Mouse (Mus musculus) skeletal muscle tissue, adult 2 months (tissue): ENCODE measurements at regions not wholly inside any gene's neighbourhood (a gene's known extent, or its start where the extent isn't known, plus 50 kb on each side); places are given as distances from the start of the nearest gene placed in this dataset.

Experiments used
- DNase-seq: peaks from one replicate; pipeline ENCODE4 v3.0.0-alpha.2; 2012; ENCODE audit warnings: low read depth, low spot score

GRCm38 (mm10) chr1:144452141-144452540 is 115.3 kb downstream of the Rgs21 start:
- DNase-seq: no peak

- DNase-seq: no peak
Observed at GRCm38 (mm10) chr1:144451731-144452130, 115.7 kb downstream of the Rgs21 start.

GRCm38 (mm10) chr1:144436617-144437016 is 130.8 kb downstream of the Rgs21 start:
- no peak for DNase-seq

GRCm38 (mm10) chr1:144432816-144433215 is 134.7 kb downstream of the Rgs21 start:
- no peak for DNase-seq

GRCm38 (mm10) chr1:144431535-144432276 is 135.8 kb downstream of the Rgs21 start:
- DNase-seq: no peak

GRCm38 (mm10) chr1:144421374-144421773 is 146.1 kb downstream of the Rgs21 start:
- DNase-seq: no peak

- peak; percentile 38 for DNase-seq
Observed at GRCm38 (mm10) chr1:144406387-144407383, 157.6 kb upstream of the Rgs1 start.

- DNase-seq: no peak
Observed at GRCm38 (mm10) chr1:144405724-144406123, 156.7 kb upstream of the Rgs1 start.

GRCm38 (mm10) chr1:144405031-144405430 is 156.0 kb upstream of the Rgs1 start:
- DNase-seq: no peak

GRCm38 (mm10) chr1:144379991-144380594 is 131.1 kb upstream of the Rgs1 start:
- DNase-seq: no peak

GRCm38 (mm10) chr1:144374121-144374520 is 125.1 kb upstream of the Rgs1 start:
- DNase-seq: no peak

GRCm38 (mm10) chr1:144367492-144367891 is 118.5 kb upstream of the Rgs1 start:
- no peak for DNase-seq

- DNase-seq: no peak
Observed at GRCm38 (mm10) chr1:144355560-144356310, 106.7 kb upstream of the Rgs1 start.

GRCm38 (mm10) chr1:144355041-144355440 is 106.0 kb upstream of the Rgs1 start:
- no peak for DNase-seq

GRCm38 (mm10) chr1:144353320-144353719 is 104.3 kb upstream of the Rgs1 start:
- DNase-seq: no peak

- DNase-seq: no peak
Observed at GRCm38 (mm10) chr1:144343820-144344219, 94.8 kb upstream of the Rgs1 start.

GRCm38 (mm10) chr1:144343299-144343698 is 94.3 kb upstream of the Rgs1 start:
- DNase-seq: no peak

- no peak for DNase-seq
Observed at GRCm38 (mm10) chr1:144337572-144337971, 88.5 kb upstream of the Rgs1 start.

GRCm38 (mm10) chr1:144330365-144331050 is 81.5 kb upstream of the Rgs1 start:
- peak; percentile 15 for DNase-seq

GRCm38 (mm10) chr1:144319406-144319805 is 70.4 kb upstream of the Rgs1 start:
- DNase-seq: no peak

GRCm38 (mm10) chr1:144318289-144318688 is 69.2 kb upstream of the Rgs1 start:
- no peak for DNase-seq
